Mouse (Mus musculus) c-Kit-positive CD71-positive TER-119-positive erythroid progenitor cells, embryonic 14.5 days (primary cell): ENCODE results near the gene Gm17359.

Experiments used
- DNase-seq: peaks from one replicate; pipeline ENCODE4 v3.0.0-alpha.2; 2013; ENCODE audit warnings: low spot score

The Gm17359 gene

GRCm38 (mm10) chr3:79475980-79476379 is 139.5 kb downstream of the Gm17359 start:
- DNase-seq, result no peak

- peak; percentile 15 for DNase-seq
Observed at GRCm38 (mm10) chr3:79478400-79478799, 141.9 kb downstream of the Gm17359 start.

- DNase-seq, result no peak
Observed at GRCm38 (mm10) chr3:79478880-79479279, 142.4 kb downstream of the Gm17359 start.

DNA sequence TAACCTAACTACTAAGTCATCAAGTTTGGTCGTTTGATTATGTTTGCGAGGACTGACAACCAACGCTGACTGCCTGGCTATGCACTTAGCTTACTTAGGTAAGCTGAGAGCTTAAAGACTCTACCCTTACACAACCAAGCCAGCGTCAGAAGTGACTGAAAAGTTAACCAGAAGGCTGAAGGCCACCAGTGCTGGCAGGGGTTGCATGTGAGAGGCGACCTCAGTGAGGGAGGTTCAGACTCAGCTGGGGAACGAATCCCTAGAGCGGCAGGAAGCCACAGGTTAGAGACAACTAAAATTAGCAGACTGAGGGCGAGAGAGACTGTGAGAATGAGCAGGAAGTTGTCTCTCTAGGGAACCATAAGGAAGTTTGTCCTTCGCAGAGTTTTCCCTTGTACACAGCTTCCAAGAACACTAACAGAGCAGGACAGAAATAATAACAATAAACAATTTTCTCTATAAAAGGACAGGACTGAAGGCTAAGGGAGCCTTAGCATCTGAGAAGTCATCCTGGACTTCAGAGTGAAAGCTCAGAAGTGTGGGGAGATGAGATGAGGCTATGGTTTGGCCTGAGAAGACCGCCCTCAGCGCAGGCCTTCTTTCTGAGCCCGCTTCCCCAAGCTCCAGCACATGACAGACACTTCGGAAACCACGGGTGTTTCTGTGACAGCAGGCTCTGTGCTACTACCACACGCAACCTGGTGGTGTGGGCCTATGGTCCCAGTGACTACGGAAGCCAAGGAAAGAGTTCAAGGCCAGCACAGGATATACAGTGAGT is 148.0 kb downstream of the Gm17359 start:
- DNase-seq, result no peak

DNA sequence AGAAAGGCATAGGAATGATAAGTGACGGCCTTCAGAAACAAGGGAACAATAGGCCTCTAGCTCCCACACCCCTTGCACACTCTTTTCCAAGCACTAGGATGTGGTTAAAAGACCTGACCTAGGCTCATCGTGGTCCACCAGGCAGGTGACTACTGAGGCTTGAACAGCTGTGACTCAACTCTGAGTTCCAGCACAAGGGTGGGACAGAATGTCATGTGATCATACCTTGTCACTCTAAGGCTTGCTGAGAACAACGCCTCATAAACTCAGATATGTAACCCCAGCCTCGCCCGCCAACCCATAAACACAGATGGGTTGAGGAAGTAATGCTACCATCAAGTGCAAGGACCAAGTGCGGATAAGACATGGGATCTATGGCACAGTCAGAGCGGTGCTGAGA is 151.6 kb downstream of the Gm17359 start:
- no peak for DNase-seq

DNA sequence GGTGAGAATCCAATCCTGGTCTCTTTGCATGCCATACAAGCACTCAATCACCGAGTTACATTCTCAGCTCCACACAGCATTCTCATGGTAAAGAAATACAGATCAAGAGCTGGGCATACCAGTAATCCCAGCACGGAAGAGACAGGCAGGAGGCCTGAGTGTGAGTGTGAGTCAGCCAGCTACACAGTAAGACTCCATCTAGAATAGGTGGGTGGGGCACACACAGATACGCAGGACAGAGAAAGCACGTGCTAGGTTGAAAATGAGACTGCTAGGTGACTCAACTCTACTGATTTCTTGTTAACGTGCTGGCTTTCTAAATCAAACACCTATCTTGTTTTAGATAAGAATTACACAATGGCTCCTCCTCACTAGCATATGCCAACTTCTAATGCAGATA is 153.6 kb downstream of the Gm17359 start:
- no peak for DNase-seq

DNA sequence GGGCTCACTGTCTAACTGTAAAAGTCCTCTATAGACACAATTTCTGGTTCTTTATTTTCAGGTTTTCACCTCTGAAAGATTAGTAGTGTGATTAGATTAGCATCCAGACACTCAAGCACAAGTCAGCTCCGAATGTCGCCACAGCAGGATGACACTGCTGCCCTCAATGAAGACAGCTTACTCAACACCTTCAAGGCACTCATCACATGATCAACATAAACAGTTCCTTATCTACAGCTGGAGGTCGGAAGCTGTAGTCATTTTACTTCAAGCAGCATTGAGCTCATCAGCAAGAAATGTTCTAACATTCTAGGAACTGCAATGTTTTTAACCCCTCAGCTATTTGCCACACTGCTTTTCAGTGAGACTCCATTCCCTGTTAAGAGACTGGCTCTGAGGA is 155.2 kb downstream of the Gm17359 start:
- DNase-seq, result no peak

GRCm38 (mm10) chr3:79493064-79493463 is 156.6 kb downstream of the Gm17359 start:
- no peak for DNase-seq

- DNase-seq, result no peak
Observed at GRCm38 (mm10) chr3:79494028-79494427, 157.6 kb downstream of the Gm17359 start.

GRCm38 (mm10) chr3:79495151-79495550 is 158.7 kb downstream of the Gm17359 start:
- no peak for DNase-seq

DNA sequence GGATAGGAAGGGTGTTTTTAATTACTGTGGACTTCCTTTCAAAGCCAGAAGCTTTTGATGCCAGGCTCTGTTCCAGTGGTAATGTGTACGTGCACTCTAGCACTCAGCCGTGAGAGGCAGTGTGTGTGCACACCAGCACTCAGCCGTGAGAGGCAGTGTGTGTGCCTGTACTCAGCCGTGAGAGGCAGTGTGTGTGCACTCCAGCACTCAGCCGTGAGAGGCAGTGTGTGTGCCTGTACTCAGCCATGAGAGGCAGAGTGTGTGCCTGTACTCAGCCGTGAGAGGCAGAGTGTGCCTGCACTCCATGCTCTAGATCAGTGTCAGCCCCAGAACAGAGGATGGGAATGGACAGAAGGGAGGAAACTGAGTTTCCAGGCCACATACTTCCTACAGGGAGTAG is 160.2 kb downstream of the Gm17359 start:
- DNase-seq, result no peak

GRCm38 (mm10) chr3:79500279-79500678 is 163.8 kb downstream of the Gm17359 start:
- no peak for DNase-seq

DNA sequence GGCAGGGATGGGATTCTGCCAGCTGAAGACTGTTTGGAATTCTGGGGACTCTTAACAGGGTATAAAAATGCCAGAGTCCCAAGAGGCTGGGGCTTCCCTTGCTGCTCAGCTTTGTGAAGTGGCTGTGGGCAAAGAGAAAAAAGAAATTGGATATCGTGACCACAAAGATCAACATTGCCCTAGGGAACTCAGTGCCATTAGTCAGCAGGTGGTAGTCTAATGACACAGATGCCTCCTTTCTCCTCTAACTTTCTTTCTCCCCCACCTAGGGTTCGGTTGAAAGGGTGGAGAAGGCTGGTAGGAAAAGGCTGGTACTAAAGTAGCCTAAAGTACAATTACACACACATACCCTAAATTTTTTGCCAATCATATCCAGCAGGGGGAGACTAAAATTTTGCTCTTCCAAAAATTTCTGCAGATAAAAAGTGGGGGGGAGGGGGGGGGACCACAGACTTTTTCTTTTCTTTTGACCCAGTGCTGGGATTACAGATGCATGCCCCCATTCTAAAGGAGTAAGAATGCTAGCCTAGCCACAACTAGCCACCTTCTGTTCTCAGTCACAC is 164.8 kb downstream of the Gm17359 start:
- DNase-seq, result no peak
